Mouse (Mus musculus): Measurements from ENCODE around the gene Cldn7.

DNA sequence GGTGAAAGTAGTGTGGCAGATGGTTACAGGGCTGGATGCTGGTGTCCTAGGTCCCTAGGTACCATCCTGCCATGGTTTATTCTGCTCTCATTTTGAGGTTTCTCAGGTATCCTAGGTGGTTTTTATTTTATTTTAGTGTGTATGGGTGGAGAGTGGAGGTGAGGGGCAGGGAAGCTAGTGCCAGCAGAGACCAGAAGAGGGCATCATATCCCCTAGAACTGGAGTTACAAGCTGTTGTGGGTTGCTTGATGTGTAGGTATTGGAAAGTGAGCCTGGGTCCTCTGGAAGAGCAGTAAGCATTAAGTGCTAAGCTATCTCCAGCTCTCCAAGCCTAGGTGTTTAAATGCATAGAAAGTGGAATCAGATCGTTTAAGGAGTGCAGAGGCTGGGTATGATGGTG lies 12.3 kb upstream of the Cldn7 start:
- TF ChIP-seq POLR2A (IDR thresholded peaks at IDR 0.05; ENCODE audit: insufficient read depth, low read length): no peak
- peak; percentile 42 for TF ChIP-seq CTCF (IDR thresholded peaks at IDR 0.05; ENCODE audit: low read depth, low read length)
- TF ChIP-seq EP300 (IDR thresholded peaks at IDR 0.05; ENCODE audit: insufficient read depth, low read depth, low read length): no peak

All from ES-Bruce4 (cell line).